Mouse (Mus musculus): Measurements from ENCODE around the gene Farsa. TPM values are rescaled to one million over a fixed set of nuclear protein-coding genes. Genes with fewer than 3 reads are reported as not detected.

The Farsa gene
- polyA plus RNA-seq, 1 experiment: 104 TPM

- peaks cover 51% of the 10 kb centered on the region for H3K79me2 ChIP-seq (ENCODE audit: control insufficient read depth, insufficient read depth)
- H3K79me3 ChIP-seq (ENCODE audit: low read depth): peaks cover 14% of the 10 kb centered on the region
- peaks cover 62% of the 10 kb centered on the region for H3K36me3 ChIP-seq (ENCODE audit: control insufficient read depth, insufficient read depth)
- H3K27me3 ChIP-seq (ENCODE audit: control insufficient read depth, insufficient read depth, insufficient read length): no peaks in the 10 kb centered on the region
- no peak overlapping the region for H3K4me3 ChIP-seq (ENCODE audit: insufficient read depth, poor library complexity, severe bottlenecking)
- TF ChIP-seq CTCF (IDR thresholded peaks at IDR 0.05; ENCODE audit: control insufficient read depth, insufficient read depth, insufficient read length) (no peak), CEBPB (IDR thresholded peaks at IDR 0.05; ENCODE audit: low read depth) (no peak), MAX (IDR thresholded peaks at IDR 0.05) (no peak), MYOG (IDR thresholded peaks at IDR 0.05; ENCODE audit: control insufficient read depth, extremely low read depth, insufficient read length) (no peak), MYOD1 (IDR thresholded peaks at IDR 0.05; ENCODE audit: control insufficient read depth, insufficient read length, low read depth) (no peak), USF1 (IDR thresholded peaks at IDR 0.05; ENCODE audit: low read depth) (no peak), FOSL1 (IDR thresholded peaks at IDR 0.05; ENCODE audit: insufficient read depth, low read length, poor library complexity, severe bottlenecking) (no peak)
- H3ac ChIP-seq (ENCODE audit: control insufficient read depth, insufficient read length, low read depth): no peak overlapping the region
Measured at GRCm38 (mm10) chr8:84834002-84834865, 22.6 kb upstream of the Farsa start.

GRCm38 (mm10) chr8:84834866-84835855 is 21.6 kb upstream of the Farsa start:
- TF ChIP-seq MYOG (IDR thresholded peaks at IDR 0.05; ENCODE audit: control insufficient read depth, extremely low read depth, insufficient read length) (no peak), USF1 (IDR thresholded peaks at IDR 0.05; ENCODE audit: low read depth) (no peak), FOSL1 (IDR thresholded peaks at IDR 0.05; ENCODE audit: insufficient read depth, low read length, poor library complexity, severe bottlenecking) (no peak), MAX (IDR thresholded peaks at IDR 0.05) (no peak), CTCF (IDR thresholded peaks at IDR 0.05; ENCODE audit: control insufficient read depth, insufficient read depth, insufficient read length) (no peak), MYOD1 (IDR thresholded peaks at IDR 0.05; ENCODE audit: control insufficient read depth, insufficient read length, low read depth) (no peak), CEBPB (IDR thresholded peaks at IDR 0.05; ENCODE audit: low read depth) (no peak)
- Histone ChIP-seq H3K36me3 (ENCODE audit: control insufficient read depth, insufficient read depth) (peaks cover 64% of the 10 kb centered on the region), H3K27me3 (ENCODE audit: control insufficient read depth, insufficient read depth, insufficient read length) (no peaks in the 10 kb centered on the region), H3K4me3 (ENCODE audit: insufficient read depth, poor library complexity, severe bottlenecking) (no peak overlapping the region), H3K79me3 (ENCODE audit: low read depth) (peaks cover 23% of the 10 kb centered on the region), H3ac (ENCODE audit: control insufficient read depth, insufficient read length, low read depth) (no peak overlapping the region), H3K79me2 (ENCODE audit: control insufficient read depth, insufficient read depth) (peaks cover 60% of the 10 kb centered on the region)

GRCm38 (mm10) chr8:84837149-84837911 is 19.5 kb upstream of the Farsa start:
- peak overlapping the region; percentile 19 for H3ac ChIP-seq (ENCODE audit: control insufficient read depth, insufficient read length, low read depth)
- H3K36me3 ChIP-seq (ENCODE audit: control insufficient read depth, insufficient read depth): peaks cover 78% of the 10 kb centered on the region
- peaks cover 52% of the 10 kb centered on the region for H3K79me2 ChIP-seq (ENCODE audit: control insufficient read depth, insufficient read depth)
- no peak for TF ChIP-seq CEBPB (IDR thresholded peaks at IDR 0.05; ENCODE audit: low read depth)
- peak; percentile 40 for TF ChIP-seq MYOD1 (IDR thresholded peaks at IDR 0.05; ENCODE audit: control insufficient read depth, insufficient read length, low read depth)
- H3K79me3 ChIP-seq (ENCODE audit: low read depth): peaks cover 23% of the 10 kb centered on the region
- H3K4me3 ChIP-seq (ENCODE audit: insufficient read depth, poor library complexity, severe bottlenecking): no peak overlapping the region
- H3K27me3 ChIP-seq (ENCODE audit: control insufficient read depth, insufficient read depth, insufficient read length): no peaks in the 10 kb centered on the region

- TF ChIP-seq MAX (IDR thresholded peaks at IDR 0.05) (no peak), CEBPB (IDR thresholded peaks at IDR 0.05; ENCODE audit: low read depth) (no peak), CTCF (IDR thresholded peaks at IDR 0.05; ENCODE audit: control insufficient read depth, insufficient read depth, insufficient read length) (no peak)
- H3ac ChIP-seq (ENCODE audit: control insufficient read depth, insufficient read length, low read depth): no peak overlapping the region
- peaks cover 52% of the 10 kb centered on the region for H3K79me2 ChIP-seq (ENCODE audit: control insufficient read depth, insufficient read depth)
- H3K36me3 ChIP-seq (ENCODE audit: control insufficient read depth, insufficient read depth): peaks cover 82% of the 10 kb centered on the region
- no peak overlapping the region for H3K4me3 ChIP-seq (ENCODE audit: insufficient read depth, poor library complexity, severe bottlenecking)
- peaks cover 20% of the 10 kb centered on the region for H3K79me3 ChIP-seq (ENCODE audit: low read depth)
- no peaks in the 10 kb centered on the region for H3K27me3 ChIP-seq (ENCODE audit: control insufficient read depth, insufficient read depth, insufficient read length)
Measured at GRCm38 (mm10) chr8:84837912-84838470, 18.8 kb upstream of the Farsa start.

- no peak overlapping the region for H3ac ChIP-seq (ENCODE audit: control insufficient read depth, insufficient read length, low read depth)
- no peak for TF ChIP-seq USF1 (IDR thresholded peaks at IDR 0.05; ENCODE audit: low read depth)
- no peak for TF ChIP-seq FOSL1 (IDR thresholded peaks at IDR 0.05; ENCODE audit: insufficient read depth, low read length, poor library complexity, severe bottlenecking)
- no peak for TF ChIP-seq MYOG (IDR thresholded peaks at IDR 0.05; ENCODE audit: control insufficient read depth, extremely low read depth, insufficient read length)
- TF ChIP-seq CTCF (IDR thresholded peaks at IDR 0.05; ENCODE audit: control insufficient read depth, insufficient read depth, insufficient read length): no peak
- TF ChIP-seq MYOD1 (IDR thresholded peaks at IDR 0.05; ENCODE audit: control insufficient read depth, insufficient read length, low read depth): no peak
- no peak for TF ChIP-seq MAX (IDR thresholded peaks at IDR 0.05)
- TF ChIP-seq CEBPB (IDR thresholded peaks at IDR 0.05; ENCODE audit: low read depth): no peak
- peaks cover 82% of the 10 kb centered on the region for H3K36me3 ChIP-seq (ENCODE audit: control insufficient read depth, insufficient read depth)
- peaks cover 52% of the 10 kb centered on the region for H3K79me2 ChIP-seq (ENCODE audit: control insufficient read depth, insufficient read depth)
- no peaks in the 10 kb centered on the region for H3K27me3 ChIP-seq (ENCODE audit: control insufficient read depth, insufficient read depth, insufficient read length)
- H3K79me3 ChIP-seq (ENCODE audit: low read depth): peaks cover 17% of the 10 kb centered on the region
- no peak overlapping the region for H3K4me3 ChIP-seq (ENCODE audit: insufficient read depth, poor library complexity, severe bottlenecking)
Measured at GRCm38 (mm10) chr8:84838513-84838912, 18.3 kb upstream of the Farsa start.
